Mouse (Mus musculus): ENCODE results near the gene Kcnab2. TPM values are rescaled to one million over a fixed set of nuclear protein-coding genes. Genes with fewer than 3 reads are reported as not detected.

Gene Kcnab2
- 4.6 TPM for polyA plus RNA-seq (2014; fragmentation: Illumina TruSeq; extraction: RNeasy Lipid Tissue Mini Kit (QIAGEN cat#74804); ENCODE audit: low read depth, low replicate concordance)

DNA sequence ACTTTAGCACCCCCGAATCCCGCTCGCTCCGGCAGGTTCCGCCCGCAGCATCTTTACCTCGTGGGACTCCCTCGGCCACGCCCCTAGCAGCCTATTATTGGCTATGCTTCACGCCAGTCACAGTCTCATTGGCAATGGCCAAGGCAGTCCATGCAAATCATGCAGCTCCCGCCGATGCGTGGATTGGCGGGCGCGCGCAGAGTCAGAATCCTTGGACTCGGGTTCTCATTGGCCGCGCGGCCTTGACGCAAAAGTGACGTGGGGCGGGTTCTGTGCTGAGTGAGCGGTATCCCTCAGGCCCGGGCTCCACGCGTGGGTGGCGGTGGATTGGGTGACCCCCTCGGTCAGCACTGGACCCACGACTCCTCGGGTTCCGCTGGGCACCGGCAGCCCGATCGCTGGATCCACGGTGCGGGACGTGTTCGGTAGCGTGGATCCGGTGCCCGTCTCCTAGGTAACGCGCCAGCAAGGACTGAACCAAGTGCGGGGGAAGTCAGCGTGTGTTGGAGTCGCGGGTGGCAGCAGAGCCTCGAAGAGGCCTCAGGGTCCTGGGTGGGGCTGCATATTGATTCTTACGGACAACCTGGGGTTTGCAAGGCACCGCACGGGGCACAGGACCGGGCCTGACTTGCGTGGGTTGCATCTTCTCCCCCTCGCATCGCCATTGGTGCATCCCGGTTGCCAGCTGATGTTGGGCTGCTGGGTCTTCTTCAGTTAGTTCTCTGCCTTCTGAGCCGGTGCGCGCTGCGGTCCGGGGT lies at the start of gene Kcnab2:
Kcnab2 (minus strand) TSS at position 406 of the 758 bp plus-strand sequence.

DNA sequence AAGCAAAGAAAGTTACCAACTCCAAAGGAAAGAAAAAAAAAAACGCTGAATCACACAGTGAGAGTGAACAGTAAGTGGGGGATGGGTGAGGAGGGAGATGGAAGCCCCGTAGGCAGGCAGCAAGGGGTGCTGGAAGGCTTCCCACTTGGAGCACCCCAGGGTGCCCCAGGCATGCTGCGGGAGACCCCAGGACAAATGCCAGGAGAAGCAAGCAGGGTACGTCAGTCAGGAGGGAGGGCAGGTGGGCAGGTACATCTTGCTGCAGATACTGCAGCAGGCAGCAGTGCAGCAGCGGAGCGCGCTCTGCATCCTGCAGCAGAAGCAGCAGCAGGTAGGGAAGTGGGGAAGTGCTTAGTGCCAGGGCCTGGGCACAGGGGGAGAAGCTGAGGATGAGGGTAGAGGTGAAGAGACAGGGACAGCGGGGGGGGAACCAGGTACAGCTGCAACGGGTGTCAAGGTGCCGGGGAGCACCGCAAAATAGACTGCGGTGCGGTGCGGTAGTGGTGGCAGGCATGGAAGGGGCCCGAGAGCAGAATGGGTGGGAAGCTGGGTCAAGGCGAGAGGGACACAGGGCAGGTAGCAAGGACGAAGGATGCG lies 1.1 kb downstream of the Kcnab2 start, which contains the start of gene Nphp4:
Nphp4 (plus strand) TSS at position 280 of the 597 bp plus-strand sequence.

Other genes starting within 250 kb of the Kcnab2 start
- gene Gpr153, start 203.6 kb downstream of the Kcnab2 start, polyA plus RNA-seq (2014; fragmentation: Illumina TruSeq; extraction: RNeasy Lipid Tissue Mini Kit (QIAGEN cat#74804); ENCODE audit: low read depth, low replicate concordance), result 1.2 TPM
- not detected for gene Hes3, start 186.2 kb downstream of the Kcnab2 start, polyA plus RNA-seq (2014; fragmentation: Illumina TruSeq; extraction: RNeasy Lipid Tissue Mini Kit (QIAGEN cat#74804); ENCODE audit: low read depth, low replicate concordance)
- 13.3 TPM for gene Icmt, start 180.6 kb downstream of the Kcnab2 start, polyA plus RNA-seq (2014; fragmentation: Illumina TruSeq; extraction: RNeasy Lipid Tissue Mini Kit (QIAGEN cat#74804); ENCODE audit: low read depth, low replicate concordance)
- gene Rnf207, start 158.9 kb downstream of the Kcnab2 start, polyA plus RNA-seq (2014; fragmentation: Illumina TruSeq; extraction: RNeasy Lipid Tissue Mini Kit (QIAGEN cat#74804); ENCODE audit: low read depth, low replicate concordance), result not detected
- 126 TPM for gene Rpl22, start 152.1 kb downstream of the Kcnab2 start, polyA plus RNA-seq (2014; fragmentation: Illumina TruSeq; extraction: RNeasy Lipid Tissue Mini Kit (QIAGEN cat#74804); ENCODE audit: low read depth, low replicate concordance)
- gene Chd5, start 139.2 kb downstream of the Kcnab2 start, polyA plus RNA-seq (2014; fragmentation: Illumina TruSeq; extraction: RNeasy Lipid Tissue Mini Kit (QIAGEN cat#74804); ENCODE audit: low read depth, low replicate concordance), result 93.6 TPM
- gene Nphp4, start 1.2 kb downstream of the Kcnab2 start, polyA plus RNA-seq (2014; fragmentation: Illumina TruSeq; extraction: RNeasy Lipid Tissue Mini Kit (QIAGEN cat#74804); ENCODE audit: low read depth, low replicate concordance), result 0.56 TPM

Measured in testis, adult 10 weeks (tissue).